7 mouse cellular contexts compared by ENCODE assay signal in the genomic region with DNA sequence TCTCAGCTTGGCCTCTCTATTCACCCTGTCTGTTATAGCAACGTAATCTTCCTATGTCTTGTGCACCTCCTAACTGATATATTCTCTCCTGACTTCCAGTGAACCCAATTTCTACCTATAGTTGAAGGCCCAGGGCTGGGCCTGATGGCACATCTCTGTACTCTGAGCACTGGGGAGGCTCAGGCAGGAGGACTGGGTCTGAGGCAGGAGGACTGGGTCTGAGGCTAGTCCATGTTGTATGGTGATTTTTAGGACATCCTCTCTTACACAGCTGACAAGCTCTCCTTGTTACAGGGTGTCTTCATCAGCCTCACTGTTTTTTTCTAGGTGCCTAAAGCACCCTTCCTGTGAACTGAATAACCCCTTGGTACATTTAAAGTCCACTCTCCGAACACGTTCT. TPM values are rescaled to one million over a fixed set of nuclear protein-coding genes. Genes with fewer than 3 reads are reported as not detected.
DNase-seq lines count a peak whose midpoint lies in the region; ATAC-seq and TF ChIP-seq lines count a peak whose summit lies in the region.

No protein-coding gene starts in this region.

- no peak for TF ChIP-seq CTCF in lung, postnatal 0 days (IDR thresholded peaks at IDR 0.05)
- no peak for TF ChIP-seq CTCF in liver, embryonic 14.5 days (IDR thresholded peaks at IDR 0.05; ENCODE audit: low read depth)
- no peak for TF ChIP-seq CTCF in stomach, postnatal 0 days (IDR thresholded peaks at IDR 0.05; ENCODE audit: low read depth)

- peak; percentile 18; the same call in 1 of the 2 replicates for ATAC-seq in lung, postnatal 0 days
- ATAC-seq in forebrain, embryonic 14.5 days, result peak; percentile 33
- ATAC-seq in liver, embryonic 14.5 days (ENCODE audit: insufficient read depth), result no peak; the same call in 1 of the 2 replicates
- ATAC-seq in stomach, postnatal 0 days (ENCODE audit: low FRiP score, low TSS enrichment), result peak; percentile 45

- H3K4me1 ChIP-seq in lung, postnatal 0 days (ENCODE audit: insufficient read depth, low read depth, low read length), result peaks cover 4% of the 10 kb centered on the region; the same call in 1 of the 2 replicates
- peaks cover 6% of the 10 kb centered on the region; the same call in 1 of the 2 replicates for H3K4me1 ChIP-seq in forebrain, embryonic 14.5 days (ENCODE audit: control insufficient read depth, insufficient read depth, low read length)
- peaks cover 4 to 8% of the 10 kb centered on the region in 2 experiments; a peak in 3 of 4 replicates for H3K4me1 ChIP-seq in liver, embryonic 14.5 days (replicated peaks; ENCODE audit: control insufficient read depth in 2 of 2, insufficient read depth in 2 of 2, low read length in 1 of 2)
- H3K4me1 ChIP-seq in stomach, postnatal 0 days (replicated peaks; ENCODE audit: control insufficient read depth, insufficient read depth), result no peaks in the 10 kb centered on the region

- peak overlapping the region; percentile 93; the same call in 1 of the 2 replicates for H3K4me3 ChIP-seq in lung, postnatal 0 days (ENCODE audit: low read depth, low read length)
- peak overlapping the region; percentile 60 for H3K4me3 ChIP-seq in forebrain, embryonic 14.5 days (ENCODE audit: low read depth, low read length)
- H3K4me3 ChIP-seq in liver, embryonic 14.5 days (ENCODE audit: insufficient read depth in 1 of 2, low read depth in 2 of 2, low read length in 2 of 2), result peak overlapping the region; percentile 97 to 98; a peak in 3 of 4 replicates
- H3K4me3 ChIP-seq in stomach, postnatal 0 days (ENCODE audit: low read depth, low read length), result peak overlapping the region; percentile 95; the same call in 1 of the 2 replicates

- peak overlapping the region; percentile 75; the same call in 1 of the 2 replicates for H3K4me2 ChIP-seq in lung, postnatal 0 days (replicated peaks; ENCODE audit: low read depth, low read length)
- peak overlapping the region; percentile 73 for H3K4me2 ChIP-seq in forebrain, embryonic 14.5 days (ENCODE audit: low read length)
- peak overlapping the region; percentile 85 for H3K4me2 ChIP-seq in liver, embryonic 14.5 days (ENCODE audit: low read depth)
- peak overlapping the region; percentile 72 for H3K4me2 ChIP-seq in stomach, postnatal 0 days (replicated peaks; ENCODE audit: low read depth)

- H3K9ac ChIP-seq in lung, postnatal 0 days (replicated peaks; ENCODE audit: low read depth), result no peak overlapping the region
- peak overlapping the region; percentile 67; the same call in 1 of the 2 replicates for H3K9ac ChIP-seq in forebrain, embryonic 14.5 days (ENCODE audit: low read length)
- H3K9ac ChIP-seq in liver, embryonic 14.5 days (replicated peaks), result no peak overlapping the region
- H3K9ac ChIP-seq in stomach, postnatal 0 days (ENCODE audit: low read length), result no peak overlapping the region

- H3K27ac ChIP-seq in lung, postnatal 0 days (ENCODE audit: low read length), result no peak overlapping the region
- H3K27ac ChIP-seq in forebrain, embryonic 14.5 days (ENCODE audit: low read depth, low read length), result no peak overlapping the region
- H3K27ac ChIP-seq in liver, embryonic 14.5 days, result no peak overlapping the region
- H3K27ac ChIP-seq in stomach, postnatal 0 days (replicated peaks), result no peak overlapping the region

- DNase-seq in lung, postnatal 0 days (ENCODE audit: low spot score), result no peak
- DNase-seq in lung, postnatal 10 days, result no peak
- DNase-seq in forebrain, embryonic 14.5 days (ENCODE audit: low spot score), result no peak
- no peak for DNase-seq in liver, embryonic 14.5 days (ENCODE audit: low read depth in 3 of 3, low spot score in 3 of 3)
- no peak for DNase-seq in stomach, postnatal 0 days (ENCODE audit: low spot score)
- DNase-seq in gastrocnemius, adult 18-20 months (ENCODE audit: low spot score), result no peak
- DNase-seq in layer of hippocampus, adult 8-10 months (ENCODE audit: low spot score in 2 of 2), result no peak

- no peaks in the 10 kb centered on the region for H3K36me3 ChIP-seq in lung, postnatal 0 days (ENCODE audit: insufficient read depth, low read length)
- H3K36me3 ChIP-seq in forebrain, embryonic 14.5 days (ENCODE audit: control insufficient read depth, insufficient read depth, low read length), result no peaks in the 10 kb centered on the region
- no peaks in the 10 kb centered on the region for H3K36me3 ChIP-seq in liver, embryonic 14.5 days (replicated peaks; ENCODE audit: control insufficient read depth, insufficient read depth, low read depth)
- no peaks in the 10 kb centered on the region for H3K36me3 ChIP-seq in stomach, postnatal 0 days (ENCODE audit: control insufficient read depth, insufficient read depth, low read length)

- WGBS in lung, postnatal 0 days, result 34% methylated on average over 3 of the region's 3 CpGs
- WGBS in forebrain, embryonic 14.5 days, result 44% methylated on average over 3 of the region's 3 CpGs
- 22% methylated on average over 3 of the region's 3 CpGs for WGBS in liver, embryonic 14.5 days (ENCODE audit: insufficient replicate concordance)
- WGBS in stomach, postnatal 0 days, result 37% methylated on average over 3 of the region's 3 CpGs

- no peaks in the 10 kb centered on the region for H3K27me3 ChIP-seq in lung, postnatal 0 days (replicated peaks; ENCODE audit: insufficient read depth, low read length)
- H3K27me3 ChIP-seq in forebrain, embryonic 14.5 days (replicated peaks; ENCODE audit: control insufficient read depth, insufficient read depth, low read length), result no peaks in the 10 kb centered on the region
- no peaks in the 10 kb centered on the region for H3K27me3 ChIP-seq in liver, embryonic 14.5 days (ENCODE audit: control insufficient read depth, insufficient read depth, low read length)
- no peaks in the 10 kb centered on the region for H3K27me3 ChIP-seq in stomach, postnatal 0 days (ENCODE audit: control insufficient read depth, insufficient read depth, low read length)

- no peak for TF ChIP-seq EP300 in lung, postnatal 0 days (IDR thresholded peaks at IDR 0.05)
- no peak for TF ChIP-seq EP300 in liver, embryonic 14.5 days (IDR thresholded peaks at IDR 0.05; ENCODE audit: low read depth)
- no peak for TF ChIP-seq EP300 in stomach, postnatal 0 days (optimal IDR thresholded peaks at IDR 0.05)

- H3K9me3 ChIP-seq in lung, postnatal 0 days (ENCODE audit: low read length), result no peaks in the 10 kb centered on the region
- H3K9me3 ChIP-seq in forebrain, embryonic 14.5 days (replicated peaks; ENCODE audit: control insufficient read depth, low read length), result no peaks in the 10 kb centered on the region
- H3K9me3 ChIP-seq in liver, embryonic 14.5 days (ENCODE audit: control insufficient read depth, low read length), result no peaks in the 10 kb centered on the region
- H3K9me3 ChIP-seq in stomach, postnatal 0 days (ENCODE audit: control insufficient read depth, low read length), result no peaks in the 10 kb centered on the region

RNA-seq across cellular contexts. Expression of a gene that starts 0.5 kb away (rescaled TPM):
- 5.4 and 5.8 TPM in 2 replicates for polyA plus RNA-seq in lung, postnatal 0 days (2015; fragmentation: Nextera tagmentation; extraction: Ambion mirVana)
- polyA plus RNA-seq in forebrain, embryonic 14.5 days (2014; fragmentation: Nextera tagmentation; extraction: Ambion mirVana), result 11.8 and 13.7 TPM in 2 replicates
- polyA plus RNA-seq in liver, embryonic 14.5 days (2012; rRNA removed), result 3.7 and 4.9 TPM in 2 replicates
- 5.2 and 5.3 TPM in 2 replicates for polyA plus RNA-seq in liver, embryonic 14.5 days (2014; fragmentation: Nextera tagmentation; extraction: Ambion mirVana)
- polyA plus RNA-seq in stomach, postnatal 0 days (2015; fragmentation: Nextera tagmentation; extraction: Ambion mirVana), result 9.1 and 11.5 TPM in 2 replicates
- 10 to 100 TPM; 21.2 to 24.2 TPM for total RNA-seq in gastrocnemius, adult 18-20 months (2021)
- total RNA-seq in layer of hippocampus, adult 8-10 months (2022), result 10 to 100 TPM; 35.2 to 40.0 (median 38.2) TPM

RNA-seq across cellular contexts. Expression of a gene that starts 19.4 kb away (rescaled TPM):
- 53.4 and 55.2 TPM in 2 replicates for polyA plus RNA-seq in lung, postnatal 0 days (2015; fragmentation: Nextera tagmentation; extraction: Ambion mirVana)
- 176 and 181 TPM in 2 replicates for polyA plus RNA-seq in forebrain, embryonic 14.5 days (2014; fragmentation: Nextera tagmentation; extraction: Ambion mirVana)
- 11.9 and 22.5 TPM in 2 replicates for polyA plus RNA-seq in liver, embryonic 14.5 days (2012; rRNA removed)
- polyA plus RNA-seq in liver, embryonic 14.5 days (2014; fragmentation: Nextera tagmentation; extraction: Ambion mirVana), result 68.5 and 75.1 TPM in 2 replicates
- 61.3 and 62.4 TPM in 2 replicates for polyA plus RNA-seq in stomach, postnatal 0 days (2015; fragmentation: Nextera tagmentation; extraction: Ambion mirVana)
- 100 to 1,000 TPM; 118 to 127 TPM for total RNA-seq in gastrocnemius, adult 18-20 months (2021)
- 100 to 1,000 TPM; 125 to 141 (median 126) TPM for total RNA-seq in layer of hippocampus, adult 8-10 months (2022)
